Mouse (Mus musculus) hindbrain, embryonic 10.5 days (tissue): ENCODE measurements around the gene Fn3krp. TPM values are rescaled to one million over a fixed set of nuclear protein-coding genes. Genes with fewer than 3 reads are reported as not detected.

ENCODE experiments used
- DNase-seq: peaks from one replicate; pipeline ENCODE4 v3.0.0-alpha.2; 2017; ENCODE audit warnings: low spot score
- H3K27ac ChIP-seq: fragments of 300-500 bp; sonication (generic); 2 replicates; pipeline ENCODE4 v1.5.1; 2016; ENCODE audit warnings: mild to moderate bottlenecking, moderate library complexity
- H3K27me3 ChIP-seq: fragments of 300-500 bp; sonication (generic); 2 replicates; pipeline ENCODE4 v1.6.1; 2016; ENCODE audit warnings: mild to moderate bottlenecking; ENCODE audit not compliant: poor library complexity, insufficient read depth, severe bottlenecking
- H3K36me3 ChIP-seq: fragments of 300-500 bp; sonication (generic); 2 replicates; pipeline ENCODE4 v1.6.1; 2016; ENCODE audit warnings: mild to moderate bottlenecking, moderate library complexity
- H3K4me1 ChIP-seq: fragments of 300-500 bp; sonication (generic); replicated peaks from 2 replicates; pipeline ENCODE4 v1.6.1; 2016; ENCODE audit warnings: mild to moderate bottlenecking
- H3K4me3 ChIP-seq: fragments of 300-500 bp; sonication (generic); 2 replicates; pipeline ENCODE4 v1.5.1; 2016; ENCODE audit warnings: mild to moderate bottlenecking, moderate library complexity
- H3K9me3 ChIP-seq: fragments of 300-500 bp; sonication (generic); 2 replicates; pipeline ENCODE4 v1.6.1; 2016; ENCODE audit warnings: mild to moderate bottlenecking, moderate library complexity
- WGBS: fragments of 180-500 bp; shearing (Covaris S2); methylation state at CpG from one replicate; pipeline ENCODE4 v1.1.7; 2016; 5-methylcytosine and 5-hydroxymethylcytosine counted together
- polyA plus RNA-seq: library from polyadenylated mRNA; unstranded; fragments of >200 nt; fragmentation: Nextera tagmentation; extraction: Ambion mirVana; gene quantifications from 2 replicates; pipeline ENCODE4 v1.2.1, GENCODE M21; 2016

The Fn3krp gene
- polyA plus RNA-seq, 1 experiment from 2014 or later: 7.6 TPM

DNA sequence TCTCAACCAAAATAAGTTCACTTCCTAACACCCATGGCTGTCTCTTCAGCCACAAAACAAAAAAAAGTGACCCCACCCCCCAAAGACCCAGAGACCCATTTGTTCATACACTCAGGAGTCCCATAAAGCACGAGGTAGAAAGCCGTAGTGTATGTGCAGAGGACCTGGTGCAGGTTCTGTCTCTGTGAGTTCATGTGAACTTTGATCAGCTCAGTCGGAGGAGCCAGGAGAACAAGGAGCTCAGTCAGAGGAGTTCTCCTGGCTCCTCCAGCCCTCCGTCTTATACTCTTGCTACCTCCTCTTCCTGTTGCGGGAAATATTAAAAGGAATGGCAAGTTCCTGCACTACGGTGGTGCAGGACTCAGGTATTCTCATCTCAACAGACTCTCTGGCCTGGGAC, 46.2 kb downstream of the Fn3krp start:
- Histone ChIP-seq H3K27ac (no peak overlapping the region), H3K4me1 (0 out of 2 replicates have a peak, but pooled peaks cover 10% of the 10 kb centered on the region), H3K9me3 (no peaks in the 10 kb centered on the region), H3K36me3 (peaks cover 65% of the 10 kb centered on the region), H3K27me3 (no peaks in the 10 kb centered on the region), H3K4me3 (no peak overlapping the region)
- DNase-seq: no peak
- WGBS: 94% methylated on average over 6 of the region's 6 CpGs

DNA sequence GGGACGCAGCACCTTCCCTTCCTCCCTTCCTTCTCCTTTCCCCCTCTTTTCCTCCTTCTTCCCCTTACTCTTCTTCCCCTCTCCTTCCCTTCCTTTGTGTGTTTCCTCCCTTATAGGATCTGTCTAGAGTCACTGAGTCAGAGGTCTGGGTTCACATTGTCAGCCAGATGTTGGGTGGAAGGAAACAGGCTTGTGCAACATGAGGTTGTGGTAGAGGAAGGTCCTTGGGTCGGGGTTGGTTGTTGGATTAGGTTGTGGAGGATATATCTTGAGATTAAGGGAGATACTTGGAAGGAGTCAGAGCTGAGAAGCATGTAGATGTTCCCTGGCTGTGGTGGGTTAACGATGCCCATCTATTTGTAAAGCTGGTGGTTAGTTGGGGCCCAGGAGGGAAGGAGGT, 53.6 kb downstream of the Fn3krp start:
- H3K27me3 ChIP-seq: no peaks in the 10 kb centered on the region
- peaks cover 40% of the 10 kb centered on the region for H3K36me3 ChIP-seq
- 83% methylated on average over 3 of the region's 3 CpGs for WGBS

DNA sequence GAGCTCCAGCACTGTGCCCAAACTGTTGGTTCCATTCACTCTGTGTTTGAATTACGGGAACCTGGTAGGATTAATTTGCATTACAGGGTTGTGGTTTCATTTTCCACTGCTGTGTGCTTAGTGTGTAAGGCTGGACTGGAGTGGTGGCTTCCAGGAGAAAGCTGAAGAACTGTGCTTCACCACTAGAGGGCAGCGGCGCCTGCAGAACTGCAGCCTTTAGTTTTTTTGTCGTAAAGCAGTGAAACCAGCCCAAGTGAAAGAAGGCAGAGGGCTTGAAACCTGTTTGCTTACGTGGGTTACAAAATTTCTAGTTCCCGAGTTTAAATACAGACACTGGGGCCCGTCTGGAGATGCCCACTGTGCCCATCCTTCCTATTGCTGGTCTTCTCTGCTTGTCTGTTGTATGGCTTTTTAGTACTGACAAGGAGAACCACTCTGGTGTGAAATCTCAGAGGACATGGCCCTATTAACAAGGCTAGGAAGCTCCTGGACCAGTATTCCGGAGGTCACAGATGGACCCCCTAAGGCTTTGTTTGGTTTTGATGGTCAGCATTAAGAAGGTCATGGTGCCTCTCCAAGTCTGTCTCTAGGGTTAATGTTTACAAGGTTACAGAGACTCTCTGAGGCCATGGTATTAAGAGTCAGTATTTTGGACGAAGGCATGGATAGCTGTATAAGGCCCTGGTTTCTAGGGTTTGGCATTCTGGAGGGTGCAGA, 54.7 kb downstream of the Fn3krp start:
- Histone ChIP-seq H3K27ac (no peak overlapping the region), H3K4me1 (0 out of 2 replicates have a peak, but pooled peaks cover 7% of the 10 kb centered on the region), H3K9me3 (no peaks in the 10 kb centered on the region), H3K4me3 (no peak overlapping the region), H3K27me3 (no peaks in the 10 kb centered on the region), H3K36me3 (peaks cover 43% of the 10 kb centered on the region)
- peak; percentile 69 for DNase-seq
- 39% methylated on average over 9 of the region's 9 CpGs for WGBS

More for the DNA sequence above, 53.6 kb downstream of the Fn3krp start:
- no peak overlapping the region for H3K4me3 ChIP-seq
- 0 out of 2 replicates have a peak, but pooled peaks cover 10% of the 10 kb centered on the region for H3K4me1 ChIP-seq
- no peak overlapping the region for H3K27ac ChIP-seq
- H3K9me3 ChIP-seq: no peaks in the 10 kb centered on the region
- no peak for DNase-seq

DNA sequence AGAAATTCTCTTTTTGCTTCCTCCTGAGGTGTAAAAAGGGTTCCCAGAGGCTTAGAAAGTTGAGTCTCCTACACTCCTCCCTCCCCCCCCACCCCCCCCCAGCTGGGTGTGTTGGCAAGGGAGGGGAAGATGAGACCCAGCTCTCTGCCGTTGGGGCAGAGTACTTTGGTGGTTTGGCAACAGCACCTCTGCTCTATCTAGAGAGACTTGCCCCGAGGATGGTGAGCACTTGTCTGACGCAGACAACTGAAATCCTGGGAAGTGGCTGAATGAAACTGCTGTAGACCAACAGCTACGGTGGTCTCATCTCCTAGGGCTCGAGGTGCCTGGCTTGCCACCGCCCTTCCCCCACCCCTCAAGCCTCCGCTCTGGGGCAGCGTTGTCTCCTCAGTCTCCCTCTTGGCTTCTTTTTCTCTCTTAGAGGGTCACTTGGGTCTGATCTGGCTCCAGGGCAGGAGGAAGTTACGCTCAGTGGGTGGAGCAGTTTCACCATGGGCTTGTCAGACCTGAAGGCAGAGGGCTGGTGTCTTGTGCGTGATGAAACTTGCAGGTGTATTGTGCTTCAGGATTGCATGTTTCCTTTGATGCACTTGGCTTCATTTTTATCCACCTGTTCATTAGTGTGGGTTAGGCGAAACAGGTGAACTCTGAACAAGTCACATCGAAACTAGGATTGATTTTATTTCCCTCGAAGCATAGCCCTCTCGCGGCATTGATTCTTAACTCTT, 58.4 kb downstream of the Fn3krp start:
- H3K4me3 ChIP-seq: no peak overlapping the region
- no peaks in the 10 kb centered on the region for H3K27me3 ChIP-seq
- 92% methylated on average over 15 of the region's 15 CpGs for WGBS
- no peak for DNase-seq
- no peaks in the 10 kb centered on the region for H3K4me1 ChIP-seq
- no peak overlapping the region for H3K27ac ChIP-seq
- no peaks in the 10 kb centered on the region for H3K9me3 ChIP-seq
- H3K36me3 ChIP-seq: peaks cover 67% of the 10 kb centered on the region

Other genes starting within 250 kb of the Fn3krp start
- gene Hexdc, start 217.0 kb upstream of the Fn3krp start, polyA plus RNA-seq: 5.2 and 8.2 TPM in 2 replicates
- gene Ogfod3, start 216.7 kb upstream of the Fn3krp start, polyA plus RNA-seq: 21.2 and 22.7 TPM in 2 replicates
- 36.1 and 42.0 TPM in 2 replicates for gene Cybc1, start 192.1 kb upstream of the Fn3krp start, polyA plus RNA-seq
- gene Narf, start 184.1 kb upstream of the Fn3krp start, polyA plus RNA-seq: 54.6 and 72.9 TPM in 2 replicates
- 8.8 and 10.2 TPM in 2 replicates for gene Foxk2, start 161.4 kb upstream of the Fn3krp start, polyA plus RNA-seq
- 97.6 and 99.9 TPM in 2 replicates for gene Wdr45b, start 67.0 kb upstream of the Fn3krp start, polyA plus RNA-seq
- gene Rab40b, start 33.1 kb upstream of the Fn3krp start, polyA plus RNA-seq: 2.3 and 3.1 TPM in 2 replicates
- gene Fn3k, start 13.5 kb downstream of the Fn3krp start, polyA plus RNA-seq: 2.0 and 2.8 TPM in 2 replicates
- 59.0 and 61.8 TPM in 2 replicates for gene Tbcd, start 30.5 kb downstream of the Fn3krp start, polyA plus RNA-seq
- gene Zfp750, start 97.9 kb downstream of the Fn3krp start, polyA plus RNA-seq: 0.60 and 1.1 TPM in 2 replicates